Mouse (Mus musculus) G1E (cell line): ENCODE data around the gene Maob. TPM values are rescaled to one million over a fixed set of nuclear protein-coding genes. Genes with fewer than 3 reads are reported as not detected.
A peak's percentile ranks its signal among the peaks of the same experiment; 100 is the strongest.

Experiments
- ATAC-seq: 2 replicates; pipeline ENCODE4 v1.8.0; 2016; ENCODE audit warnings: mild to moderate bottlenecking; ENCODE audit not compliant: insufficient number of reproducible peaks, poor library complexity, low FRiP score, severe bottlenecking; ENCODE audit errors: extremely low read depth
- DNase-seq: peaks from one replicate; pipeline ENCODE4 v3.0.0; 2012; ENCODE audit warnings: low spot score
- H3K27me3 ChIP-seq: 2 replicates; pipeline ENCODE4 v1.6.1; 2012; ENCODE audit warnings: mild to moderate bottlenecking, low read length, inconsistent platforms; ENCODE audit not compliant: insufficient read depth
- H3K36me3 ChIP-seq: replicated peaks from 2 replicates; pipeline ENCODE3; 2012; ENCODE audit warnings: mild to moderate bottlenecking, inconsistent platforms
- H3K4me1 ChIP-seq: 2 replicates; pipeline ENCODE4 v1.6.1; 2012; ENCODE audit warnings: low read depth, low read length, inconsistent platforms, mixed read lengths; ENCODE audit not compliant: insufficient read depth
- H3K4me3 ChIP-seq: 2 replicates; pipeline ENCODE4 v1.5.1; 2012; ENCODE audit warnings: low read depth, mild to moderate bottlenecking, inconsistent platforms, low read length, moderate library complexity, mixed read lengths
- H3K9me3 ChIP-seq: replicated peaks from 2 replicates; pipeline ENCODE4 v1.6.1; 2012; ENCODE audit warnings: inconsistent platforms
- CTCF ChIP-seq: IDR thresholded peaks from 2 replicates; pipeline ENCODE4 v1.5.1; 2012; ENCODE audit warnings: low read depth, low read length, inconsistent platforms, mixed read lengths
- GATA1 ChIP-seq: IDR thresholded peaks from 2 replicates; pipeline ENCODE4 v1.6.1; 2012; ENCODE audit warnings: borderline replicate concordance, low read length, inconsistent platforms, mixed read lengths
- GATA2 ChIP-seq: IDR thresholded peaks from 2 replicates; pipeline ENCODE4 v1.6.1; 2012; ENCODE audit warnings: low read depth, low read length, inconsistent platforms, borderline replicate concordance
- POLR2AphosphoS5 ChIP-seq: IDR thresholded peaks from 2 replicates; pipeline ENCODE4 v1.6.1; 2012; ENCODE audit warnings: low read depth, low read length, inconsistent platforms; ENCODE audit not compliant: insufficient replicate concordance
- TAL1 ChIP-seq: conservative IDR thresholded peaks from 2 replicates; pipeline ENCODE4 v1.6.1; 2012; ENCODE audit warnings: low read depth, low read length, inconsistent platforms, mixed read lengths
- polyA plus RNA-seq: library from polyadenylated mRNA; stranded (reverse); fragments of >175 nt; gene quantifications from 2 replicates; pipeline ENCODE4 v1.2.3, GENCODE M21; 2012
- total RNA-seq, 2 experiments: library from RNA; stranded (forward) in 1 of 2; stranded (reverse) in 1 of 2; fragments of 200-1000 nt in 1 of 2; fragments of >200 nt in 1 of 2; fragmentation: Nextera tagmentation in 1 of 2; gene quantifications; 2 replicates each; pipeline ENCODE4 v1.2.3; 2014 to 2017

Gene Maob
- total and polyA plus RNA-seq, 3 experiments: not detected

DNA sequence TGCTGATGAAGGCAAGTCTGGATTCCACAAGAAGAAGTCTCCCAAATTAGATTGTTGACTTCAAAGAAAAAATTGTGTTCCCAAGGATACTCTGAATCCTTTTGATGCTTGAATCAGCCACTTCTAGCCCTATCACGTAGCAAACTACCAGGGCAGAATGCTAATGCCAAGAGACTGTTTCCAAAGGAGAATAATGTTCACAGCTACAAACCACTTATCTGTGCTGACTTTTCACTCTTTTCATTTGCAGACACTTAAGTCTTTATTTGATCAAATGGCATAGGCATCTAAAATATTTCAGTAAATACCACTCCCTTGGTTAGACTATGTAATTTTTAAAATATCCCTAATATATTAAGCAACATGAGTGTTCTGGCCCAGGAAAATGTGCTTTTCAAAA, 68.2 kb downstream of the Maob start:
- H3K27me3 ChIP-seq: no peaks in the 10 kb centered on the region
- no peaks in the 10 kb centered on the region for H3K9me3 ChIP-seq
- H3K36me3 ChIP-seq: no peaks in the 10 kb centered on the region
- ATAC-seq (no peak), DNase-seq (no peak)
- no peaks in the 10 kb centered on the region for H3K4me1 ChIP-seq
- TF ChIP-seq GATA1 (no peak), GATA2 (no peak), TAL1 (no peak), POLR2AphosphoS5 (no peak), CTCF (no peak)
- H3K4me3 ChIP-seq: no peak overlapping the region

DNA sequence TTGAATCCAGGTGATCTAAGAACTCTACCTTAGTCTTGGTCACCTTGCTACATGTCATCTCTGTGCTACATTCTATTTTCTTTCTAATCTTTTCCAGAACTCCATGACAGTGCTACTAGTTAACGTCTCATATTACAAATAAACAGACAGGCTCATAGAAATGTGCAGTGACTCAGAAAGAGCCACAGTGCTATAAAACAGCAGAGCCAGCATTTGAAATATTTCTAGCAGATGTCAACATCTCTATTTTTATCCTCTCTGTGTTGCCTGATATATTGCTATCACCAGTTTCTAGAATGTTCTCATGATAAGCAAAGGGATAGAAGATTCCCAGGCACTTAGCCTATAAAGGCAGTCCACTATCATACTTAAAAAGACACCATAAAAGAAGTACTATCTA, 103.1 kb downstream of the Maob start:
- no peaks in the 10 kb centered on the region for H3K27me3 ChIP-seq
- no peaks in the 10 kb centered on the region for H3K9me3 ChIP-seq
- H3K36me3 ChIP-seq: no peaks in the 10 kb centered on the region
- DNase-seq (no peak), ATAC-seq (peak; percentile 75)
- TF ChIP-seq GATA2 (no peak), TAL1 (no peak), POLR2AphosphoS5 (no peak), GATA1 (no peak), CTCF (no peak)
- no peaks in the 10 kb centered on the region for H3K4me1 ChIP-seq
- H3K4me3 ChIP-seq: no peak overlapping the region

DNA sequence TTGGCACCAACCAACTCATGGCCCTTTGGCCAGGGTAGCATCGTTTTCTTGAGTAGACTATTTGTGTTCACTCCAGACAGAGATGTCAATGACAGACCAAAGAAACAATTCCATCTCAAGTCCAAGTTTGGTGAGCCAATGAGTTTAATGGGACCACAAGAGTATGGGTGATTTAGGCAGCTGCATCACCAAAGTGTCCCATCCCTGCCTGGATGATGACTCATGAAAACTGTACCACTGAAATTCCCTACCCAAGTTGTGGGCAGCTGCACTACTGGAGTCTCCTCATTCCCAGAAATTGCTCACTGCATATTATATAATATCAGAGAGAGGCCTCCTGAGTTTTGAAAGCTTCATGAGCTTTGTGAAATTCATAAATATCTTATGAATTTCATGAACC, 111.1 kb downstream of the Maob start:
- ATAC-seq (no peak), DNase-seq (no peak)
- no peaks in the 10 kb centered on the region for H3K9me3 ChIP-seq
- H3K4me3 ChIP-seq: no peak overlapping the region
- H3K27me3 ChIP-seq: no peaks in the 10 kb centered on the region
- H3K4me1 ChIP-seq: no peaks in the 10 kb centered on the region
- H3K36me3 ChIP-seq: no peaks in the 10 kb centered on the region
- TF ChIP-seq GATA1: no peak
- TF ChIP-seq CTCF: no peak
- no peak for TF ChIP-seq GATA2
- TF ChIP-seq POLR2AphosphoS5: no peak
- no peak for TF ChIP-seq TAL1

Other genes with a start within 250 kb of the Maob start
- gene Maoa, start 197.7 kb downstream of the Maob start, total RNA-seq (2014; fragmentation: Nextera tagmentation): 6.5 and 7.1 TPM in 2 replicates
- gene Maoa, start 197.7 kb downstream of the Maob start, total RNA-seq (2017): 8.7 and 9.2 TPM in 2 replicates
- 0.36 and 0.42 TPM in 2 replicates for gene Maoa, start 197.7 kb downstream of the Maob start, polyA plus RNA-seq
- not detected in 2 replicates for gene Ndp, start 94.4 kb upstream of the Maob start, total RNA-seq (2014; fragmentation: Nextera tagmentation)
- gene Ndp, start 94.4 kb upstream of the Maob start, total RNA-seq (2017): not detected in 2 replicates
- gene Ndp, start 94.4 kb upstream of the Maob start, polyA plus RNA-seq: not detected in 2 replicates